Mouse (Mus musculus) heart, postnatal 0 days (tissue): ENCODE results near the gene Als2cr12.

ENCODE experiments used
- CTCF ChIP-seq: IDR thresholded peaks from 2 replicates; pipeline ENCODE4 v1.5.1; 2016; ENCODE audit warnings: antibody characterized with exemption, control low read depth, low read depth
- EP300 ChIP-seq: IDR thresholded peaks from 2 replicates; pipeline ENCODE4 v1.6.1; 2016; ENCODE audit warnings: antibody characterized with exemption, low read depth

- no peak for TF ChIP-seq CTCF
- TF ChIP-seq EP300, result no peak
These were observed 37.8 kb upstream of the Als2cr12 start for GRCm38 (mm10) chr1:58733636-58734035.
